Mouse (Mus musculus): ENCODE data around the gene Bbx.

The Bbx gene

GRCm38 (mm10) chr16:50160418-50161271 is 271.5 kb downstream of the Bbx start:
- DNase-seq (ENCODE audit: low read depth): no peak

- DNase-seq (ENCODE audit: low read depth): no peak
These were observed 273.6 kb downstream of the Bbx start for GRCm38 (mm10) chr16:50158546-50158945.

DNA sequence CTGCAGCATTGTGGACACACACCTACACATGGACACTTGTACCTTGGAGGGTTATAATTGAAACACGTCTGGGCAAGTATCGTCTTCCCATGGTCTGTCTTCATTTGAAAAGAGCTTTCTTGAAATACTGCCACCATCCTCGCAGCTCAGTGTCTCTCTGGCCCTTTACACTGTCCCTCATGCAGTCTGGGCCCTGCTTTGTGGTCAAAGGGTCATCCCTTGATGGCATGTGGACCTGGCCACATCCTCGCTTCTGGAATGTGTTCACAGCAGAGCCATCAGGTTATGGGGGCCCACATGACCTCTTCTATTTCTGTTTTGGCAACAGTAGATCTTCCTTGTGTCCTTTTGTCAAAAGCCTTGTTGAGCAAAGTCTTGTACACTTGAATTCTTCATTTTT is 282.6 kb downstream of the Bbx start:
- DNase-seq (ENCODE audit: low read depth): no peak

DNA sequence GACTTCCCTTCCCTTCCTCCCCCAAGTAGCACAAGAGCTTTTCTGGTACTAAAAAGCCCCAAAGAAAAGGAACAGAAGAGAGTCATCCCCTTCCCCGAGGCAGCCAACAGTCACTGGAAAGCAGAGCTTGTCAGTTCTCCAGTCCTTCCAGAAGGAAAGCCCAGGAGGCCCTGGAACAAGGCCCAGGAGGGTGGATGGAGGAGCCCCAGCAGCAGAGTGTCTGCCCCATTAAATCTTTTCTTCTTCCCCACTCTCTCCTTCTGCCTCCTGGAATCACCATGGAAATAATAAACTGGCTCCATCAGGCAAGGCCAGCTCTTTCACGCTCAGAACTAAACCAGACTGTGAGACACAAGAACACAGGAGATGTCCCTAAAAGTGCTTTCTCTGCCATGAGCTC is 284.3 kb downstream of the Bbx start:
- DNase-seq (ENCODE audit: low read depth): no peak
